Mouse (Mus musculus): Measurements from ENCODE around the gene Padi2.

The Padi2 gene

DNA sequence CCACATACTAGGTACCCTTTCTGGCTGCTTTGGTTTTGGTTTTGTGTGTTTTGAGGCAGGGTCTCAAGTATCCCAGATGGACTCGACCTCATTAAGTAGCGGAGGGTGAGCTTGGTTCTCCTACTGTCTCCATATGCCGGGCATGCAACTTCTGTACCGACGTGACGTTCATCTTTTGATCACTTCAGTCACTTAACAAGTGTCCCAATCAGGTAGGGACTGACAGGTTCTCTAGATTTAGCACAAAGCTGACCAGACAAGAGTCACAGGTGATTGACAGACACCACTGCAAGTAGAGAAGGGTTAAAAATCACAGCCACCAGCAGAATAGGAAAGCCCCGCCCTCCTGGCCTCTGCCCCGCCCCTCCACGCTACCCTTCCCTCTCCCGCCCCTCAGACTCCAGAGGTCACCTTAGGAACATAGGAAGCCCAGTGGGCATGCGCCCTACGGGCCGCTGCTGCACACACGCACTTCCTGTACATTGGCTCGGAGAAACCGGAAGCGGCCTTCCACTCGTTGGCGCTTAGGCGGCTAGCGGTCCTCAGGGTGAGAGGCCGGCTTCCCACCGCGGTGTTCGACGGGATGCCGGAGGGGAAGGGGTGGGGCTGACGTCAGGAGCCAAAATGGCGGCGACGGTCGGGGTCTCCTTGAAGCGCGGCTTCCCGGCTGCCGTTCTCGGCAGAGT, 54.8 kb downstream of the Padi2 start, which contains the start of gene Sdhb:
TSS of gene Sdhb (plus strand) at position 423 of the 686 bp plus-strand sequence.
- peak; percentile 98 to 99 for DNase-seq

DNA sequence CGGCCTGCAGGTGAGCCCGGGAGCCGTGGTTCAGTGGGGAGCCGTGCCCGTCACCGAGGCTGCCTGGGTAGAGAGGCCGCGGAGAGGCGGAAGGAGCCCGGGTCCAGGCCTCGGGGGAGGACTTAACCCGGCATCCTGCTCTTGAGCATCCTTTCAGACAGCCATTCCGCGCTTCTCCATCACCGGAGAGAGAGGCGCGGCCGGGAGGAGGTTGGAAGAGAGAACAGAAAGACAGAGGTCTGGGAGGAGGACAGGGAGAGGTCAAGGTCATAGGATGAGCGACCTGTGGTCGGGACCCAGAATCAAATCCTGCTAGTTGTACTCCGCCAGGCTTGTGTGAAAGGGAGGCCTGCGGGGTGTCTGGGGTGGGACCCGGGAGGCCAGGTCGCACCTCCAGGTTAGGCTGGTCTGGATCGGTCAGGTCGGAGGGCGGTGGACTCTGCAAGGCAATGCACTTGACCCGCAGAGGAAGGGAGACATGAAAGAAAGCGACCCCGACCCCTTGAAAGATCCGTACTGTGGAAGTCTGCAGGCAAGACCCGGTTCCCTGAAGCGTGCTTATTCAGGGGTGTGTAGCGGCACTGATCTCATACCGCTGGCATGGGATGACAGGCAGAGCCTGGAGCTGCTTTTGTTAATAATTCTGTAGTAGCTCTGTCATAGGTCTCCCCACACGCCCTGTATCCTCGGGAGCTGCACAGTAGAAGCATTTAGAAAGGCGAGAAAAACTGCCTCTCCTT, 55.5 kb downstream of the Padi2 start:
- DNase-seq = no peak

DNA sequence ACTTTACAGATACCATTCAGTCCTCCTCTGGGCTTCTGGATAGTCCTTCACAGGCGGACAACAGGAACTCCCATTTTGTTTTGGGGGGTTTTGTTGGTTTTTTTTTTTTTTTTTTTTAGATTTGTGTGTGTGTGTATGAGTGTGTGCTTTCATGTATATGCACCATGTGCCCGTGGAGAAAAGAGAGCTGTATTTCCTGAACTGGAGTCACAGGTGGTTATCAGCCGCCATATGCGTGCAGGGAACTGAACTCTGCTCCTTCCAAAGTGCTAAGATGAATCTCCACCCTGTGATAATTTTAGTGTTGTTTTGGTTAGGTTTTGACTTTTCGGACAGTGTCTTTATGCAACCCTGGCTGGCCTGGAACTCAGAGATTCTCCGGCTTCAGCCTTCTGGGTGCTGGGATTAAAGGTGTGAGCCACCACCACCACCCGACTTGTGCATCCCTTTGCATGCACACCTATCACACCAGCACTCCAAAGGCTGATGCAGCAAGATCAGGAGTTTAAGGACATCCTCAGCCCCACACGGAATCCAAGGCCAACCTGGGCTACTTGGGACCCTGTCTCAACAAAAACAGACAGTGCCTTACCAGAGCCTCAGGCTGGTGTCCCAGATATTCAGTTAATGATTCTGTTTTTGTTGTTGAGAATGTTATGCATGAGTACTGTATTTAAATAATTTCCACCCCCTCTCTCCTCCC, 56.2 kb downstream of the Padi2 start:
- DNase-seq = peak in 1 of 2 experiments; percentile 30

DNA sequence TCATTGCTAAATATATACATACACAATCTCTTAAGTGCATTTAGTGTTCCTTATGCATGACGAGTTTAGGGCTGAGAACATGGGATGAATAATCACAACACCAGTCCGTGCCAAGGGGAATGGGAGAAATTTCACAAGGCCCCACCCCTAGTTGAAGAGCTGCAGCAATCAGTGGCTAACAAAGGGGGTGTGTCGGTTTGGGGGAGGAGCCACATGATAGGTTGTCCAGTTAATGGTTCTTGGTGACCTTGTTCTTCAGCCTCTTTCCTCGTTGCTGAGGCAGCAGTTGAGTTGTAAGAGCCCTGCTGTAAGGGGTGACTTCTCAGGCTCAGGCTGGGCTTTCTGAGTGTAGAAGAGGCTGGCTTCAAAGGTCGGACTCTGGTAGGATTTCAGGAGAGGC, 56.8 kb downstream of the Padi2 start:
- peak; percentile 95 to 97 for DNase-seq

DNA sequence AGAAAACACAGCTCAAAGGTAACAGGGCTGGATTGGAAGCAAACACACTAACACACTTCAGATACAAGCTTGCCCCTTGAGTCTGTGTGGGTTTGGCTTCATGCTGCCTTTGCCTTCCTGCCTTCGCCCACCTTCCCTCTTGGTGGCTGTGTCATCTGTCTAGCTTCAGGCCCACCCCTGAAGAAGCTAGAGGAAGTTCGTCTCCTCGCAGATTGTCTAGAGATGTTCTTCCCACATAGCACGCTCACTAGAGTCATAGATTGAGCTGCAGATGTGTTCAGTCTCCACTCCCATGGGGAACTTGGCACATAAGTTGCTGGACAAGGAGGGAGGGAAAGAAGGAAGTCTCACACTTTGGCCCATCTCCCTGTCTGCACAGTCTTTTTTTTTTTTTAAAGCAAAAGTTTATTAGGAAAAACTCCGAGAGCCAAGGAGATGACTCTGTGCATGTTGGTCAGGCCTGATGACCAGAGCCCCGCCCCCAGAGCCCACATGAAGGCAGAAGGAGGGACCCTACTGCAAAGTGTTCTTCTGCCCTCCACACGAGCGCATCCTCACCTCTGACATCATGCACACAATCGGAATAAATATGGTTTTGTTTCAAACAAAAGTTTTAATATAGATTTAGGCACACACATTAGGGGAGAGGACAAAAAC, 57.9 kb downstream of the Padi2 start:
- no peak for DNase-seq

DNA sequence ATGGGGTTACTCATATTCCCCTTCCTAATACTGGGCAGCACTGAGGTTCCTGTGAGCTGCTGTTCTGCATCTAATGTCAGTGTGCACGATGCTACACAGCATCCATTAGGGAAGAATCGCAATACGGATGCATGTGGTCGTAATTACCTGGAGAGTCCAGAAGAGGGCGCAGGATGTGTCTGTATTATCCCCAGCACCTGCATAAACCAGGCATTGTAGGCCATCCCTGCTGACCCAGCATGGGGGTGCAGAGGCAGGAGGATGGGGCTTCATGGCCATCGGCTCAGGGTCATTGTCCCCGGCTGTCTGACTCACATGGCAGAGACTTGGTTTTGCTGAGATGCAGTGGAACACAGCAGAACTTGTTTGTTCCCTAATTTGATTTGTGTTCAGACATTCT, 58.5 kb downstream of the Padi2 start:
- DNase-seq = peak; percentile 69 to 81

DNA sequence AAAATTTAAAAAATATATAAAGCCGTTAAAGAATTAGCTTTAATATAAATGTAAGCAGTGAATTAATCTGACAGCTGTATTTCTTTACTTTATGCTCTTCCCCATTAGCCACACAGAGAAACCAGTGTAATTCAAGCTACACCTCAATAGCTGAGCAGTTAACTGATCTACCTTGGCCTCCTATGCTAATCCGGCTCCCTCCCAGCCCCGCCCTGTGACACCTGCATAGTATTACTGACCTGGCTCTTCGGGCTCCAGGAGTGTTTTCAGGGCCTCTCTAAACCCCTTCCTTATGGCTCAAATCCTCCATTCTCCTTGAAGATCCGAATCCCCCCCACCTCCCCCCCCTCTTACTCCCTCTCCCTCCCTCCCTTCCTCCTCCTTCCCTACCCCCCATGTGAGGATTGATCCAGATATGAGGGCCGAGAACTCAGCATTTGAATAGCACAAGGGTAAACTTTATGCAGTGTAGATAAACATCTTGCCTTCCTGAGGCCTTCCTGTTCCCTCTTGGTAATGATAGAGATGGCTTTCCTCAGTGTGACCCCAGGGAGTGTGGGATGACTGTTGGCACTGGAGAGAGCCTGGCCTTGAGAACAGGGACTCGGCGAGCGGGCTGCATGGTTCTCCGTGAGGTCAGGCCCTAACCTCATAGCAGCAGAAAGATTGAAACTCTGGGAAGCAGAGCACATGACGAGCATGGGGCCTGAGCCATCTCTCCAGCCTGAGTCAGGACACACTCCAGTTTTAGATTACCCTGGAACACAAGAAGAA, 61.4 kb downstream of the Padi2 start:
- no peak for DNase-seq

DNA sequence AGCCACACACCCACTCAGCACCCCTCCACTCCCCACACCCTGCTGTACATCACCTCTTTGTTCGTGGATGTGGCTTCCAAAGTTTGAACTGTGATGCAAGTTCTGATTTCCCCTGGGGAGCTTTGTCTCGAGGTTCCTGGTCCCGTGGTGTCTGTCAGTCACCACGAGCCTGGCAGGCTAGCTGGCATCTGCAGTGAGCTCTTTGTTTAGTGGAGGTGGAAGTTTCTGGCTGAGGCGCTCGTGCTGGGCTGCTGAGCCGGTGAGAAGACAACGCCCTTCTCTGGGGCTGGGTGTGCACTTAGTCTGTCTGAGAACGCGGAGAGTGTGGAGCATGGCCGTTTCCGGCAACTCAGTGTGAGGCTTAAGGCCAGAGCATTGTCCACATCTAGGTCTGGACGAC, 65.5 kb downstream of the Padi2 start:
- DNase-seq = no peak

DNA sequence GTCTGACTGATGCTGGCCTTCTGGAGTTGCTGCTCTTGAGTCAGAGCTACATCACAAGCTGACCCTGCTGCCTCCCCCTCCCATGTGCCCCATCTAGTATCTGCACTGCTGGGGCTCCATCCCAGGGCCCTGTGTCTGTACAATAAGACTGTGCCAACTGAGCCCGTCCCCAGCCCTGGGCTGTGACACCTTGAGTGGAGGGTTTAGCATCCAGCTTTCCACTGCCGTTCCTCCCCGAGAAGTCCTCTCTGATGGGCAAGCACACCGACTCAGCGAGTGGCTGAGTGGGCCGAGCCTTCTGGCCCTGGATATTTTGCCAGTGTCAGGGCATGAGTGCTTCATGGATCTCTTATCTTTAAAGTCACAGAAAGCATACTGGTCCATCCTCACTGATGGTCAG, 68.3 kb downstream of the Padi2 start:
- no peak for DNase-seq

DNA sequence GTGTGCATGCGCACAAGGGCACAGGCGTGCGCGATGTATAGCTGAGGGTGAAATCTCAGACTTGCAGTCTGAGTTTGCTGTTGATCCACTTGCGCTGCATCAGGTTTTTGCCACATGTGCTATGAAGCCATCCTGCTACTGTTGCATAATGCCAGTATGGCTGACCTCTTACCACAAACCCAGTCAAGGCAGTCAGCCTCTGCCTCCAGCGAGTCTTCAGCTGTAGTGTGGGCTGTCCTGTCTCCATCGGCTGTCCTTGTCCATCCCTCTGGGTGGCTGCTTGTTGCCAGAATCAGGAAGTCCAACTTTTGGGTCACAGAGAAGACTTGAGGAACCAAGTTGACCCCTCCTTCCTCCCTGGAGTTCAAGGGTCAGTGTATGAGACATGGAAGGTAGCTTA, 69.2 kb downstream of the Padi2 start:
- no peak for DNase-seq

DNA sequence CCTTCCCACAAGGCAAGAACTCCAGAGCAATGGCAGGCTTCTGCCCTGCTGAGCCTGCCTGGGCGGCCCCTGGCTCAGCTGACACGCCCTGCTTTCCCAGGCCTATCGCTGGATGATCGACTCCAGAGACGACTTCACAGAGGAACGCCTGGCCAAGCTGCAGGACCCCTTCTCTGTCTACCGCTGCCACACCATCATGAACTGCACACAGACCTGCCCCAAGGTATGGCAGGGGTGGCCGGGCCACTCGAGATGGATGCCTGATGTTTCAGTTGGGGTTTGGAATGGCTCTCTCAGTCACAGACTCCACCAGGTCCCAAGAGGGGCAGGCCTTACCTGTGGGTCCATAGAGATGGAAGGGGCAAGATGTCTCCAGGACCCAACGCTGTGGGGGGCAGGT, 71.1 kb downstream of the Padi2 start:
- no peak for DNase-seq

DNA sequence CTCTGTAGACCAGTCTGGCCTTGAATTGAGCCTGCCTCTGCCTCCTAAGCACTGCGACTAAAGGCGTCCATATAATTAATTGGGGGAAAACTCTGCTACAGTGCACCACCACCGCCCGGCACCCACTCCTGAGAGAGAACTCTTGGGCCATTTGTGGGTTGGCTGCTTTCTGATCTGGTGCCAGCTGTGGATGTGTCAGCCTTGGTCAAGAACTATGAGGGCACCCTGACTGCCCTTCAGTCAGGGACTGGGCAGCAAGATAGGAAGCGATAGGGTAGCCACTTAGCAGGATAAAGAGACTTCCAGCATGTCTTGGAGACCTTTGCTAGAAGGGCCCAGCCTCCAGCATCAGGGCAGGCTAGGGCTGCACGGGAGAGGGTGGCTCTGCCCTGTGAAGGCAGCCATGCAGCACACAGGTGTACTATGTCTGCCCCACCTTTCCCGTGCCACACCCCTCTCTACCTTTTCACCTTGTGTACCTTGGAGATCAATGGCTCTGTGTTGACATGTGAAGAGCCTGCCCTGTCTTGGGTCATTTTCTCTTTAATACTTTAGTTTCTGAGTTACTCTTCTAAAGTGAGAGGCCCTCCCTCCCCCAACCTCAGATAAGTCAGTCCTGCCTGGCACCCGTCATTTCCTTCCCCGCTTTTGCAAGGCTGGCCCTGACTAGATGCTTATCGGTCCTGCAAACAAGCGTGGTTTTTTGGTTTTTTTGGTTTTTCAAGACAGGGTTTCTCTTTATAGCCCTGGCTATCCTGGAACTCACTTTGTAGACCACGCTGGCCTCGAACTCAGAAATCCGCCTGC, 71.9 kb downstream of the Padi2 start:
- DNase-seq = no peak

DNA sequence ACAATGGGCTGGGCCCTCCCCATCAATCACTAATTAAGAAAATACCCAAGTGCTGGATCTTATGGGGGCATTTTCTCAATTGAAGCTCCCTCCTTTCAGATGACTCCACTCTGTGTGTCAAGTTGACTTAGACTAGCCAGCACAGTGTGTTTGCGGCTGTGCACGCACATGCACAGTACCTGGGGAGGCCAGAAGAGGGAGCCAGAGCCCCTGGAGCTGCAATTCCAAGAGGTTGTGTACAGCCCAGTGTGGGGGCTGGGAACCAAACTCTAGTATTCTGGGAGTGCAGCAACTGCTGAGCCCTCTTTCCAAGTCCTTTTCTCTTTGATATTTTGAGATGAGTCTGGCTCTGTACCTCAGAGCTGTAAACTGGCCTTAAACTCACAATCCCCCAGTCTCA, 75.5 kb downstream of the Padi2 start:
- DNase-seq = no peak

DNA sequence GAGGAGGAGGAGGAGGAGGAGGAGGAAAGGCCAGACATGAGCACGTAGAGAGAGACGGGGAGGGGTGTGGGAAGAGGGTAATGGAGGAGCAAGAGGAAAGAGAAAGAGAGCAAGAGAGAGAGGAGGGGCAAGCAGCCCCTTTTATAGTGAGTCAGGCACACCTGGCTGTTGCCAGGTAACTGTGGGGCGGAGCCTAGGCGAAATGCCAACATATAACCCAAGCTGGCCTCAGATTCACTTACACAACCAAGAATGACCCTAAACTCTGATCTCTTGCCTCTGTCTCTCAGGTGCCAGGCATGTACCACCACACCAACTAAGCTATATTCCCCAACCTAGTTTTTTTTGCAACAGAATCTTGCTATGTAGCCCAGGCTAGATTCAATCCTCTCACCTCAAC, 76.7 kb downstream of the Padi2 start:
- DNase-seq = peak in 1 of 2 experiments; percentile 36

DNA sequence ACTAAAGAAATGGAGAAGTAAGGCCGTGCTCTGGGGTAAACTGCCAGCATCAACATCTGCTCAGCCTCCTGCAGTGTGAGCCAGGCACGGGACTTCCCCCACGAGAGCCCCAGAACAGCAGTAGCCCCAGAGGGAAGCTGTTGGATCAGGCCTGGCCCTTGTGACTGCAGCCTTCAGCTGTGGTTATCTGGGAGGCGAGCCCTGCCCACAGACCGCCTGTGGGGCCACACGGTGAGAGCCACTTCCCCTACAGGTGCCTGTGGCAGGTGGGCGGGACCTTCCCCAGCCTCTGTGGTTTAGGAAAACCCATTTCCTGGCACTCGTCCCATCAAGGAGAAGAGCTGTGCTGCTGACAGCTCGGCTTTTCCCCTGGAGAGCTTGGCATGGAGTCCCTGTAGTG, 77.3 kb downstream of the Padi2 start:
- peak in 1 of 2 experiments; percentile 30 for DNase-seq

DNA sequence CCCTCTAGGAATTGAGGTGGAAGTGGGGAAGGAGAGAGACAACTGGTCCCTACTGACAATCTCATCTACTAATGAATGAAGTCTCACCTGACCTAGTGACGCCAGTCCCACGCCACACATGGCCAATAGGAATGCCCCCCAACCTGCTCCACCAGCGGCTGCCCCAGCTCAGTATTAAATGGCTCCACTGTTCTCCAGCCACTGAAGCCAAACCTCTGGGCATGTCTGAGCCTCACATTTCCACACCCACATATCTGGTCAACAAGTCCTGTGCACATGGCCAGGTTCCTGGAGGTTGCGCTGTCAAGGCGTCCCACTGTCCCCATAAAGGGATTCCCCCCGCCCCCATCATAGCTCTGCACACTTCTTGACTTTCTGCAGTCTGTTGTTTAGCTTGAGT, 78.4 kb downstream of the Padi2 start:
- no peak for DNase-seq

DNA sequence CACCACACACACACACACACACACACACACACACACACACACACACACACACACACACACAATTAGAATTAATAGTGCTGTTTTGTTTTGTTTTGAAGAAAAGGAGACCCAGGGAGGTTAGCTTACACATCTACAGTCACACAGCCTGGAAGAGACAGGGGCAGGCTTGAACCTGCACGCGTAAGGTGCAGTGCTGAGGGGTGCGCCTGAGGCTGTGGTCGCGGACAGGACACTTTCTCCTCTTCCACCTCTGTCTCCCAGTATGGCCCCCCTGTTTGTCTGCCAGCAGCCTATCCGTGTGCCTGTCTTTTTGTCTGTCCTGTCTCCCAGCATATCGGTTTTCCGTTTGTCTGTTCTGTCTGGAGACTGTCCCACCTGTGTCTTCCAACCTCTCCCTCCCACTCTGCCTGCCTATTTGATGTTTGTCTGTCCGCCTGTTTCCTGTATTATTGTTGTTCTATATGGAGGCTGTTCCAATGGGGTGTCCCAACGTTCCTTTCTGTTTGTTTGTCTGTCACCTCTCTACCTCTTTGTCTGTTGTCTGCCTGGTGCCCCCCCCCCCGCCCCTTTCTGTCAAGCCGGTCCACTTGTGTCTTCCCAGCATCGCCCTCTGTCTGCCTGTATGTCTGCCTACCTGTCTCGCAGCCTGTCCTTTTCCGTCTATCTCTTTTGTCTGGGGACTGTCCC, 80.0 kb downstream of the Padi2 start:
- no peak for DNase-seq

DNA sequence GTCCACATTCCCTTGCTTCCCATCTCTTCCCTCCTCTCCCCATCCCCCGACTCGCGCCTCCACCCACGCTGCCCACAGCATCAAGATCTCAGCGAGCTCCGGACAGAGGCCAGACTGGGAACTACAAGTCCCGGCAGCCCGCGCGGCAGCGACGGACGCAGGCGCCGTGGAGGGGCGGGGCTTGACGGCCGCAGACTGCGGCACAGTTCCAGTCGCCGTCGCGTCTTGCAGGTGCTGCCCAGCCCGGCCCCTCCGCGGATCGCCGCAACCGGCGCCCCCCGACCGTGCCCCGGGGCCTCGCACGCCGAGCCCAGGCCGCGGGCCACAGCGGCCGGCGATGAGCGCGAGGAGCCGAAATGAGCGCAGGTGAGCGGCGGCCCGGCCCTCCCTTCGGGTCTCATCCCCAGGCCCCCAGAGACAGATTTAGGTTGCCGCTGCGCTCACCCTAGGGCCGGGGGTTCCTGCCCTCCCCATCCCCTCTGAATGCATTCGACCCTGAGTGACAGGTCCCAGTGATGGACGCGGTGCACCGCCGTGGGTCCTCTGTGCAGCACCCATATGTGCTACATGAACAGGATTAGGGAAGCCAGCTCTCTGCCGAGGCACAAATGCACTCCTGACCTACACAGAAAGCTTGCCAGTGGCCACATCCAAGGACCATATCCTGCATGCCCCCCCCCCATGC, 80.7 kb downstream of the Padi2 start, which contains the start of gene Atp13a2:
TSS of gene Atp13a2 (plus strand) at position 163 of the 685 bp plus-strand sequence.
- DNase-seq = peak; percentile 83 to 90

DNA sequence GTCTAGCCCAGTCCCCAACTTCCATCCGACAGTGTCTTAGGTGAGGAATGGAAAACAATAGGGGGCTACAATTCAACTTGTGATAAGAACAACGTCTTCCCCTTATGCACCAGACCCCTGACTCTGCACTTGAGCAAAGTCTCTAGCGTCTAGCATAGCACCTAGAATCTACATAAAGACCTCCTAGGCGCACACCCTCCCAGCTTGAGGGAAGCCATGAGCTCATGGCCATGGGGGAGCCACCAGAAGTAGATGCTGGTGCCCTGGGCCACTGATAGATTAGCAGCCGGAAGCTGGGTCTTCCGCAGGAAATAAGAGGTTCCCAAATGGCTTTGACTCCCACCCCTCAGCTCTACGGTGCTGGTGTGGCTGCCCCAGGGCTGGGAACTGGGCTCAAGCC, 81.3 kb downstream of the Padi2 start:
- DNase-seq = no peak

DNA sequence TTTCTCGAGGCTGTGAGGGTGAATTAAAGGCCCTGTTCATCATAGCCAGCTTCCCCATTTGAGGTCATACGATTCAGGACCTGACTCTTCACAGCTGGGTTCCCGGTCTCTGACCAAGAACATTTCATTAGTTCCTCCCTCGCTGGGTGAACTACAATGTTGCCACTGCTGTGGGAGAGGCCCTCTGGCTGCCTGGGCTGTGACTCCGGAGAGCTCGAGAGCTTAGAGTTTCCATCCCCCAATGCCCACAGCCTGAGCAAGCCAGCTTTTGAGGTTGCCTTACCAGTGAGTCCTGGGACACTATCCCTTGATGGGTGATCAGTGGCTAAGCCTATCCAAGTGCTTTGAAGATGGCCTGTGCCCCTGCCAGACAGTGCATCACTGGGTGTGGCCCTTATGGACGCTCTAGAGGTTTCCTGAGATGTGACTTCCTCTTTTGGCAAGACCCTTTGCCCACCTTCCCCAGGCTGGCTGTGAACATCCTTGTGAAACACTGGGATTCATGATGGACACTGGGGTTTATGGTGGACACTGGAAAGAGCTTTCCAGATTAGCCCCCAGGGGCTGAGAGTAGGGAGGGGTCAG, 82.7 kb downstream of the Padi2 start:
- no peak for DNase-seq
